Mouse (Mus musculus) right cerebral cortex, postnatal 25 days (tissue): Measurements from ENCODE around the gene Tekt1.

Experiments
- DNase-seq: peaks from one replicate; pipeline ENCODE4 v3.0.0; 2022

Gene Tekt1

GRCm38 (mm10) chr11:72339716-72340115, 22.5 kb downstream of the Tekt1 start:
- DNase-seq = no peak

DNA sequence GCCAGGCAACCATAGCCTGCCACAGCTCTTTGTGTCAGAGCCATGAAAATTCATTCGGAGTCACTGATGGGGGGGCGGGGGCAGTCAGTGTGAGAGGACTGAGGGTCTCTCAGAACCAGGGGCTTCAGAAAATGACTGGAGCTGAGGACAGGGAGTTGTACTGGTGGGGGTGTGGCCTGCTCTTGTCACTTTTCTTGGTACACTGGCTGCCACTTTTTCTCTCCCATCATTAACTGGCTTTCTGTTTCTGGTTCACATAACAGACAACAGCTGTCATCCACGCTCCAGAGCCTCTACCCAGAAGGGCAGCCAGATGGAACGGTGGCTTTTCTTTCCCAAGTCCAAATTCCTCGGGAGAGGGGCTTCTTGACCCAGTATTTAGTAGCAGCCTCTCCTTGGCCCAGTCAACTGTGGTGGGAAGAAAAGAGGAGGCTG, 23.8 kb downstream of the Tekt1 start:
- DNase-seq = no peak

- no peak for DNase-seq
Observed at GRCm38 (mm10) chr11:72336726-72337125, 25.5 kb downstream of the Tekt1 start.

- DNase-seq = no peak
Observed at GRCm38 (mm10) chr11:72334653-72335052, 27.6 kb downstream of the Tekt1 start.

- peak; percentile 51 for DNase-seq
Observed at GRCm38 (mm10) chr11:72332951-72333667, 29.1 kb downstream of the Tekt1 start.

DNA sequence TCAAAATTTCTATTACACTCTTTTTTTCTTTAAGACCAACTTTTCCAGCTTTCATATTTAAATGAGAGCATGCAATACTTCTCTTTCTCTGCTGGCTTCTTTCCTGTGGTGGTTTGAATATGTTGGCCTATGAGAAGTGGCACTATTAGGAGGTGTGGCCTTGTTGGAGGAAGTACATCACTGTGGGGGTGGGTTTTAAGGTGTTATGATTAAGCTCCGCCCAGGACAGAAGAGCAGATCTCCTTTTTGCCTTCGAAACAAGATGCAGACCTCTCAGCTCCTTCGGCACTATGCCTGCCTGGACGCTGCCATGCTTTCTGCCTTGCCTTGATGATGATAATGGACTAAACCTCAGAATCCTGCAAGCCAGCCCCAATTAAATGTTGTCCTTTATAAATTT, 36.5 kb downstream of the Tekt1 start:
- DNase-seq = no peak

- DNase-seq = no peak
Observed at GRCm38 (mm10) chr11:72324431-72324830, 37.8 kb downstream of the Tekt1 start.

GRCm38 (mm10) chr11:72318026-72318425, 44.2 kb downstream of the Tekt1 start:
- no peak for DNase-seq

- peak; percentile 68 for DNase-seq
Observed at GRCm38 (mm10) chr11:72314151-72314895, 47.9 kb downstream of the Tekt1 start, which contains the start of gene Fbxo39. Gene Fbxo39, plus strand, starts transcription at chr11:72314444.

- DNase-seq = no peak
Observed at GRCm38 (mm10) chr11:72311355-72312001, 50.8 kb downstream of the Tekt1 start.

GRCm38 (mm10) chr11:72310491-72310890, 51.8 kb downstream of the Tekt1 start:
- DNase-seq = no peak

DNA sequence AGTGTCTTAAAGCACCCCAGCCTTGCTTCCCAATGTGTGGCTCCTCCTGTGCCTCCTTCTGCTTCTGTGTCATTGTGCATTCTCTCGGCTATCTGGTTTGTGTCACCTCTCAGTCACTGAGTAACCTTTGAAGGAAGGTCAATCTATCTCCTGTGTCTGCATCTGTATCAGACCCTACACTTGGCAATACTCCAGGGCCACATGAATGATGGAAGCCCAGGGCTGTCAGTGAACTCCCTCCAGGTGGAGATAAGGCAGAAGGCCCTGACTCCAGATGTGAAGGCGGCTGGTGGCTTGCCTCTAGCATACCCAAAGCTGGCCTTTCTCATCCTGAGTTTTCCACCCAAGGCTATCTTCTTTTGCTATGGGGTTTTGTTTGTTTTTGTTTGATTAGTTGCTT, 53.3 kb downstream of the Tekt1 start:
- no peak for DNase-seq

DNA sequence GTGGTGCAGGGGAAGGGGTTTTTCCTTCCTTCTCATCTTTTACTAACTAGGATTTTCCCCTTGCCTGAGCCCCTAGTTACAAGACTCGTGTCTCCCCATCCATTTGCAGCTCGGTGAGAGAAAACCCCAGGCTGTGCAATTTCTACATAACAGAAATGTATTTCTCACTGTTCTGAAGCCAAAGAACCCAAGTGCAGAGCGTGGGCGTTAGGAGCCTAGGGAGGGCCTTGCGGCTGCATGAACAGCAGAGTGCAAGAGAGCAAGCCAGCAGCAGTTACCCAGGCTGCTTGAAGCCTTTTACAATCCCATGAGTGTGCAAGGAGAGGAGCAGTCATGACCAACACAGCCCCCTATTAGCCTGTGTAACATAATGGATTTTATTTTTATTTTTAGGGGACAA, 54.8 kb downstream of the Tekt1 start:
- no peak for DNase-seq

- DNase-seq = peak; percentile 38
Observed at GRCm38 (mm10) chr11:72302230-72302629, 60.0 kb downstream of the Tekt1 start.

- no peak for DNase-seq
Observed at GRCm38 (mm10) chr11:72301334-72301733, 60.9 kb downstream of the Tekt1 start, which contains the start of gene Xaf1. Gene Xaf1, plus strand, starts transcription at chr11:72301629.
